Mouse (Mus musculus): ENCODE data around the gene Phldb3.

DNA sequence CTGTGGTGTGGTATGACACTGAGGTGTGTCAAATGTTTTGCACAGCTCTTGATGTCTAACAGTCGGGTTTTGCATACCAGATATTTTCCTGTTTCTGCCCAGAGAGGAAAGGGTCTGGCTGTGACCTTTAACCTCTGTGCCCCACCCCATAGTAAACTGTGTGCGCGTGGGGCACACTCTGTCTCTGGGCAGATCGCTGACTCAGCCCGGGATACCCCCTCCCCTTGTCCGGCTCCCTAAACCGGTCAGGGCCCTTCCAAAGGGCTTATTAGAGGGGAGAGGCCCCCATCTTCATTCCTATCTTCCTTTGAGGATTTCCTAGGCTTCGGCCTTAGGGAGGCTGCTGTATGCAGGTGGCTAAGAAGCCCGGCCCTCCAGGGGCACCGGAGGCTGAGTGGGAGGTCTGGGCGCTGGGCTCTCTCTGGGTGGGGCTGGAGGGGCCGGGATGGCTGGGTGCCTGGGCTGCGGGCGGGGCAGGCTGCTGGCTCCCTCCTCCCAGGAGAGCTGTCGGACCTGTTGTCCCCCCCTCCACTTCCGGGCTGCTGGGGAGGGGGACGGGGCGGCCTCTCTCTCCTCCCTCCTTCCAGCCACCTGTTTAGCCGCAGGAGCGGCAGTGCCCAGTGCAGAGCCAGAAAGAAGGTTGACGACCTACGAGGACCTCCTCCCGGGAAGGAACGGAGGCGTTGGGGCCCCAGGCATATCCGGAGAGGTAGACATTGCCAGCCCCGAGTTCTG is at the start of gene Phldb3:
- TF ChIP-seq CTCF (IDR thresholded peaks at IDR 0.05; ENCODE audit: control insufficient read depth, insufficient read depth, insufficient read length) (no peak), MYOD1 (IDR thresholded peaks at IDR 0.05; ENCODE audit: control insufficient read depth, insufficient read length, low read depth) (no peak), FOSL1 (IDR thresholded peaks at IDR 0.05; ENCODE audit: insufficient read depth, low read length, poor library complexity, severe bottlenecking) (no peak)

All from C2C12 (cell line).